Mouse (Mus musculus) testis, postnatal 10 days (tissue): ENCODE measurements at regions not wholly inside any gene's neighbourhood (a gene's known extent, or its start where the extent isn't known, plus 50 kb on each side); places are given as distances from the start of the nearest gene placed in this dataset.

ENCODE experiments used
- DNase-seq: peaks from one replicate; pipeline ENCODE4 v3.0.0; 2021; ENCODE audit warnings: low spot score

DNA sequence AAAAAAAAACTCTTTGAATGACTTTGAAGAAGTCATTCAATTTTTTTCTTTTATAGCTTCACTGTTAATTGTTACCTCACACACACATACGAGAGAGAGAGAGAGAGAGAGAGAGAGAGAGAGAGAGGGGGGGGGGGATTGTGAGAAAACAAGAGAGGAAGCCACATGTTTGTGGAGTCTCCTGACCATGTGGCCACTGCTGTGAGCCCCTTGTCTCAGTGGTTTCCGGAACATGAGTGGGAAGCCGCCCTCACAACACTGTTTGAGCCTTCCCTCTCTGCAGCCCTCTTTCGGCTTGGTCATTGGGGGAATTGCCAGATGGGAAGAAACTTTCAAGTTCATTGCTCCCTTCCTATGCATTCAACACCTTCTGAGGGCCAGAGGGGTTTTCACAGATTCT lies 656.3 kb downstream of the Kcnj2 start:
- no peak for DNase-seq

DNA sequence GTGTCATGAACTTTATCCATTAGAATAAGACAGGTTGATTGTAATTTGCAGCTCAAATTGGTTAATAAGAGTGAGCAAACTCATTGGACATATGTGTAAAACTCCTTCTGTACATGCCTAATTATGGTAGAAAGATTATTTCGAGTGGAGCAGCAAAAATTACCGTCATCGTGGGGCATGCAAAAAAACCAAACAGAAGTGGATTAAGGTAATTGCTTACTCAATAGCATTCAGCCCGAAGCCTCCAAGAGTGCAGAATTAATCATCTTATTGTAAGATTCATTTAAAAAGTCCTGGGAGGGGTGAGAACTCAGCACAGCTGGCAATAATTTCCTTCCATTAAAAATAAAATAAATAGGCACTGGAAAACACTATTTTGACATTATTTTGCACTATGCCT lies 662.2 kb downstream of the Kcnj2 start:
- no peak for DNase-seq

DNA sequence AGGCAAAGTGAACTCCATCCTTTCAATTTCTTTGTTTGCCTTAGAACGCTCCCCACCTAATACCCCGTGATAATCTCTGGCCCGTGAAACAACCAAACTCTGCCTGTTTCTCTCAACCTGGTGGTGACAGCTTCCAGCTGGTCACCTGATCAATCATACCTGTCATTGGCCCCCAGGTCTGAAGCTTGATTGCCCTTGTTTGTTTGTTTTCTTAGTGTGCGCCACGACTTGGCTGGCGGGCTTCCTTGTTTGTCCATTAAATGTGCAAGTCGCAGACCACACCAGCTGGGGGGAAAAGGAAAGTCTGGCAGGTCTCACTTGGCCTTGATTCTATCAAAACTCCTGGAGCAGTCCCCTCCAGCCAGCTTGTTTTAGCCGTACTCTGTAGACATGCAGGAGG lies 666.1 kb downstream of the Kcnj2 start:
- no peak for DNase-seq

DNA sequence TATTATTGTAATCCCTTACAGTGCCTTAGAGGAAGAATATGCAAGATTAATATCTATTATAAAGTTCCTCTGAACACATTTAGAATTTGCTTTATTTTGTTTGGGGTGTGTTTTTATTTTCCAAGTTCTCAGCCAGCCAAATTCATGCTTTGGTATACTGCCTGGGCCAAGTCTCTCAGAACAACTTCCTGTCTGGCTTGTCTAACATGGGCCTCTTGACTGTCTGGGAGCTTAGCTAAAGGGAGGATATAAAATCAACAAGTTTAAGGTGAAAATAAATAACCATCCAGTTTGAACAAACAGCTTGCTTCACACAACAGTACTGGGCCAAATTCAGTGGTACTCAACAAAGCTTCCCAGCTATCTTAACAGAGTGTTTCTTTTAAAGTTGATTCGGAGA lies 669.5 kb downstream of the Kcnj2 start:
- DNase-seq, result no peak

DNA sequence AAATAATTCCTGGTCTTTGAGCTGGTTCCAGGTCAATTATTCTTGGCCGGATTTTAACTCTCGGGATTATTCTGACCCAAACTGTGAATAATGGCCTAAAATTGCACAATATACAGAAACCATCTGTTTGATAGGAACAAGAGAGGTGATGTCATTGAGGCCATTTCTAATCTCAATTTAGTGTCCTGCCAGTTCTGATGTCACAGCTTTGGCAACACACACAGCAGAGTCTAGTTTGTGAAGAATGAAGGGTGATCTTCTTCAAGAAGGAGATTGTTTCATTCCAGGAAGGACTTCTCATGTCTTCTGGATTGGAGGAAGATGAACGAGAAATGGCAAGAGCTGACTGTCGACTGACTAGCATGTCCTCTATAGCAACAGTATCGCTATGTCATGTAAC lies 670.0 kb downstream of the Kcnj2 start:
- DNase-seq, result no peak

DNA sequence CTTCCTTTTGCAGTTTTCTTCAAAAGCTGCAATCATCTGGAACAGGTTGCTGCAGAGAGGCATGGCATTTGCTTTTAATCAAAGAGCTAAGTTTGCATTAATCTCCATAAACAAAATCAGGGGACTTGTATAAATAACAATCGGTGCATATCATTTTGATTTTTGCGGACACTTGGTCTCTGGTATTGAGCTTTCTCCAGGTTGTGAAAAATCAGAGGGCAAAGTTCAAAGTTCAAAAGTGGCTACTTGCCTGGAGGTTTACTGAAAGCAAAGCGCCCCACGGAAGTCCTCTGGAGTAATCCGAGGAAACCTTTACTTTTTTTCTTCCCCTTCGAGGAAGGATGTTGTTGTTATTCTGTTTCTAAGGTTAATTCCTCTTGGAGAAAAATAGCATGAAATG lies 677.4 kb downstream of the Kcnj2 start:
- DNase-seq, result no peak

DNA sequence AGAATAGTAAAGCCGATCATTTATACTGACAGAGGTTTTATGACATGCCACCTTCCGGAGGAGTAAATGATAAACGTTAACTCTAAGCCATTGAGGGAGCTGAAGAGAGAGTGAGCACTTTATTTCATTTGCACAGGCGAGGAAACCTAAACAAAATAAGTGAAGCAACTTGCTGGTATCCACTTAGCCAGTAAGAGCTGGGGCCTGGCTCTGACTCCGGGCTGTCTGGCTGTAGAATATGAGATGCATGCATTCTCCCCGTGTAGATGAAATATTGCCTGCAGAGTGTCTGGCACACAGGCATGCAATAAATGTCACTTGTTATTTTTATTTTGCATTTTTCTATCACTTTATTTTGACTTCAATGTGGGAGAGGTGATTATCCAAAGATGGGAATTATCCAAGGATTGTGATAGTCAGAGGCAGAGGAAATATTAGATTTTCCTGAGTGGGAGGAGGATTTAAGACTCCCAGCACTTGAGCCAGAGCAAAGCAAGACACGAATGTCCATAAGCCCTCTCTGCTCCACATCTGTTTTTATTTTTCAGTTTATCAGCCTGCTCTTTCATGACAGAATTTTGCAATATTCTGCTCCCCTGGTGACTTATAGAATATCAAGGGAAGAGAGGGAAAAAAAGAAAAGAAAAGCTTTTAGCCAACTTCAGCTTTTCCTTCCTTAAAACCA lies 681.4 kb downstream of the Kcnj2 start:
- no peak for DNase-seq

DNA sequence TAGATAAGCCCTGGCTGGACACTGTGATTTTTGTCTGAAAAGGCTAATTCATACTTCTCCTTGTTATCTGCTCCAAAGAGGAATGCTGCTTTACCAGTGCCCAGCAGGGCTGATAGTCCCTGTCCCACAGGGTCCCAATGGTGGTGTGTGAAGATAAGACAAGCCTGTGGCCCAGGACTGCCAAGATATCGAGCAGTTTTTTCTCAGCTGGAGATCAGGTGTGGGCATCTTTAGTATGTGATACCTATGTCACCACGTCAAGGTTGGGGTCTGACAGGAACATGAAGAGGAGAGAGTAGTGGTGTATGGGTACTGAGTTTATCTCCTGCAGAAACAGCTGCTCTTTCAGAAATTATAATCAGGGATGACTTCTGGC lies 682.0 kb downstream of the Kcnj2 start:
- no peak for DNase-seq

DNA sequence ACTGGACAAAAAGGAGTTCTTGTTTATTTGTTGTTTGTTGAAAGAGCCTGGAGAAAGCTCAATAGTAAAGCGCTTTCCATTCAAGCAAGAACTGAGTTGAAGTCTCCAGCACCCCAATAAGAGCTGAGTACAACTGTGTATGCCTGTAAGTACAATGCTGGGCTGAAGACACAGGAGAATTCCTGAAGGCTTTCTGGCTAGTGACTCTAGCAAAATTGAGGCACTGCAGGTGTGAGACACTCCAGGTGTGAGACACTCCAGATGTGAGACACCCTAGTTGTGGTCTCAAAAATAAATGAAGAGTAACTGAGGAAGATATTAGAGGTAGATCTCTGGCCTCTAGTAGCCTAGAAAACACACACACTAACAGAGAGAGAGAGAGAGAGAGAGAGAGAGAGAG lies 682.5 kb downstream of the Kcnj2 start:
- no peak for DNase-seq

DNA sequence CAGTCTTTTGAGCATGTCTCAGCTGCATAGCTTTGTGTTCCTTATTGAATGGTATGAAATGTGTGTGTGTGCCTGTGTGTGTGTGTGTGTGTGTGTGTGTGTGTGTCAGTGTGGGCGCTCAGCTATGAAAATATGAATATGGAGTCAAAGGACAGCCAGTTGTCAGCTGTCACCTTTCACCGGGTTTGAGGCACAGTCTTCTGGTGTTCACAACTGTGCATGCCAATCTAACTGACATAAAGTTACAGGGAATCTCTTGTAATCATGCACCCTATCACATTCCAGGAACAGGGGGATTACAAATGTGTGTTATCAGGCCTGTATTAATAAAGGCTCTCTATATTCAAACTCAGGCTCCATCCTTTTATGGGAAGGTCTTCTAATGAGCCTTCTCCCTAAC lies 688.8 kb downstream of the Kcnj2 start:
- no peak for DNase-seq

DNA sequence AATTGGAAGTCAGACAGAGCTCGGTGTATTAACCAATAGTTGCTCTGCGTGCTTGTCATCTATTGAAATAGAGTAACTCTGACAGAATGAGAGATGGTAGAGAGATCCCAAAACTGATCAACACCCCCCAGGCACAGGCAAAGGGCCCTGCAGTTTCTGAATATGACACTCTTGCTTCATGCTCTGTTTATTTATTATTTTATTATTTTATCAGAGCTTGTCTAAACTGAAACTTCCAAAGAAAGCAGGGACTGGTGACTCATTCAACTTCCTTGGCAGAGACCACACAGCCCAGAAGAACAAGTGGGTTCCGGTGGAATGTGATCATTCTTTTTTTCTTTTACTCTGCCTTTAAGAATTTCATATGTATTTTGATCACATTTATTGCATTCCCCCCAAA lies 697.1 kb downstream of the Kcnj2 start:
- no peak for DNase-seq

DNA sequence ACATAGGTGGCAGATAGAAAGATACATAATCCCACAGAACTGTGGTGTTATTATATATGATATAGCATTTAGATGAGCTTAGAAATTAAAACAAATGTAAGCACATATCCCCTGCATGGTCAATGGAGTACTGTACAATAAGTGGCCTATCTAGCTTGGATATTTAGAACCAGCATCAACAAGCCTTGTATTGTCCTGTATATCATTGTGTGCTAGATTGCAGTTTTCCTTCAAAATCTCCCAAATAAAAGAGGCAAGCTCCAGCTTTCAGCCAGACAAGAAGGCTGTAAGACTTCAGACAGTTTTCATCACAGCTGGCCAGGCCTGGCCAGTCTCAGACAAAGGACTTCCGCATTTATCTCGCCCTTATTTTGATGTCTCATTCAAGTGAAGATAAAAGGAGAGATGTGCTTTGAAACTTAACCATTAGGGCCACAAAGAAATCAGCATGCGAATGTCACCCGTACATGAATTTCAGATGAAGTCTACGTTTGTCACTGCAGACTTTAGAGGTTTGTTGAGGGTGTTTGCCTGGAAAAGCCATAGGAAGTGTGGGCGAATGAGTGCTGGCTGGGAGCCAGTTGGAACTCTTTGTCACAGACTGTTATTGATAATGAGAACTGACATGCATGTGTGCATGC lies 700.5 kb downstream of the Kcnj2 start:
- DNase-seq, result no peak

DNA sequence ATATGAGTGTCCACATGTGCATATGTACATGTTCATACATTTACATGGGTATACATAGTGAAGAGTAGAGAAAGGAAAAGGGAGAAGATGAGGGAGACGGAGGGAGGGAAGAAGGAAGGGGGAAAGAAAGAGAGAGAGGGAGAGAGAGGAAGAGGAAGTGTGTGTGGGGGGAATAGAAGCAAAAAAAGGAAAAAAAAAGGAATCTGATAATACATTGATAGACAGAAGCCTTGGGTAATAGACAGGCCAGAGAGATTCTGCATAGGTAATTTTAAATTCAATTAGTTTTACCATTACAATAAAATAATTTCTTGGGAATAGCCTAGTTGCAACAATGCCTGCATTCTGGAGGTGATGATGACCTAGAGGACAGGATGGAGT lies 701.0 kb downstream of the Kcnj2 start:
- DNase-seq, result no peak

DNA sequence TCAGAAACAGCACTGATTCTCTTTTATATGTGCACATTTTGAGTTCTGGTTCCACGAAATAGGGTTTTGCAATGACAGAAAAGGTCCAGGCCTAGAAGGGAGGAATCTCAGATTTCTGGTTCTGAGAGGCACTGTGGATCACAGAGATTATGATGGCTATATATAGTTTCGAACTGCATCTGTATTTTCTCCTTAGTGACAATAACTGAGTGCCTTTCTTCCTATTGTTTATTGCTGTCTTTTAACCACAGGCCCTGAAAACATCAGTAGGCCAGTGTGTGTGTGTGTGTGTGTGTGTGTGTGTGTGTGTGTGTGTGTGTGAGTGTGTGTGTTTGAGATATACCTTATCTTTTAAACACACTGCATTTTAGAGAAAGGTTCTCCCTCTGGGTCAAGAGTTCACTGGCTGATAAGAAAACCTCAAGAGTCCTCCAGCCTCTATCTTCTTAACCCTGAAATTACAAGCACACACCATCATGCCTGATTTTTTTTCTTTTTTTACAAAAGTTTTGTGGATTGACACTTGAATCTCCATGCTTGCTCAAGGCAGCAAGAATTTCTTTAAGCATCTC lies 708.2 kb downstream of the Kcnj2 start:
- no peak for DNase-seq

DNA sequence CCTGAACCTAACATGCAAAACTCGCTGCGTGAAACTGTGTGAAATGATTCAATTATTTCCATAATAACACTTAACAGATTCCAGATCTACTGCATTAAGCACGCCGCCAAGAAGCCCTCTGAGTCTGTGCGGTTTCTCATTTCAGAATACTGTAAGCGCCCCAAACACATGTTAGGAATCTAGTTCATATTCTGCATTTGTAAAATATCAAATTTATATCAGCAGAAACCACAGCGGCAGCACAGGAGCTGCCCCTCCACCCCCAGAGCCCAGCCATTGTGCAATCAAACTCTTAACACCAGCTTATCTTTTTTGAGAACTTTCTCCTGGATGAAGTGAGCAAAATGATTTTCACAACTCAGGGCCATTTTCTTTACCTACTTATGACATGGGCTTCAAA lies 715.4 kb downstream of the Kcnj2 start:
- DNase-seq, result no peak

DNA sequence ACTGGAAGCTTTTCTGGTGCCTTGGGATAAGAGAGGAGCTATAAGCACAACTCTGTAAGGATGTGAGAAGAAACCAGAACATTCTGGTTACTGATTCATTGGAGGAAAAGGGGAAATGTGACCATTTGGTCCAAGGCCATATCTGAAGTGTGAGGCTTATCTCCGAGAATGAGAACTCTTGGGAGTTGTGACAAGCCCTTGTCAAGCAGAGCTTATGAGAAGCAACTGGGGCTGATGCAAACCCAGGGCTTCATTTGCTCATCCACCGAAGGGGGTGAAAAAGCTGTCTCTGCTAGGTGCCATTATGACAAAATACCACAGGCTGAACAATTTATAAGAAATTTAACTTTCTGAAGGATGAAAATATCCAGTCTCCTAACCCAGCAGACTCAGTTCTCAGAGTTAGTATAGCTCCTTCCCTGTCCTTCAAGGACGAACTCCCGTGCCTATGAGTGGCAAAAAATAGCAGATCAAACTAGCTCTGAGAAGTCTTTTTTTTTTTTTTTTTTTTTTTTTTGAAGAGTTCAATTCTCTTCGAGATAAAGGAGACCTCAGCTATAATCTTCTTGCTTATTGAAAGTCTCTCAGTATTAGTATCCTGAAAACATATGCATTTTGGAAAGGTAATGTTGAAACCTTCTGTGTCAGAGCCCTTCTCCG lies 725.4 kb downstream of the Kcnj2 start:
- DNase-seq, result no peak

DNA sequence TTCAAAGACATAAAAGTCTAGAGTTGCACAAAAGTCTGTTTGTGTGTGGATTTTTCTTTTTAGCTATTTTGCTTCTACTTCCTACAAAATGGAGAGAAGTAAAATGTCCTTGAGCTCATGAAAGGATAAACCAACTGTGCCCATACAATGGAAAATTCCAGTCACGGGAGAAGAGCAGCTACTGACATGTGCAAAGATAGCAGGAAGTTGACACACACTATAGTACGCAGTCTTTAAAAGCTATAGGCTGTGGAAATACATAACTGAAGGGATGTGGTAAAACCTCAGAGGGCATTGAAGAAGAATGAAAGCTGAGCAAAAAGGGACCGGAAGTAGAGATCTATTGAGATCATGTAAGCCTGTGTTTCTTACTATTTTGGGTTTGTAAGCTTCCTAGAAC lies 735.1 kb downstream of the Kcnj2 start:
- DNase-seq, result no peak

DNA sequence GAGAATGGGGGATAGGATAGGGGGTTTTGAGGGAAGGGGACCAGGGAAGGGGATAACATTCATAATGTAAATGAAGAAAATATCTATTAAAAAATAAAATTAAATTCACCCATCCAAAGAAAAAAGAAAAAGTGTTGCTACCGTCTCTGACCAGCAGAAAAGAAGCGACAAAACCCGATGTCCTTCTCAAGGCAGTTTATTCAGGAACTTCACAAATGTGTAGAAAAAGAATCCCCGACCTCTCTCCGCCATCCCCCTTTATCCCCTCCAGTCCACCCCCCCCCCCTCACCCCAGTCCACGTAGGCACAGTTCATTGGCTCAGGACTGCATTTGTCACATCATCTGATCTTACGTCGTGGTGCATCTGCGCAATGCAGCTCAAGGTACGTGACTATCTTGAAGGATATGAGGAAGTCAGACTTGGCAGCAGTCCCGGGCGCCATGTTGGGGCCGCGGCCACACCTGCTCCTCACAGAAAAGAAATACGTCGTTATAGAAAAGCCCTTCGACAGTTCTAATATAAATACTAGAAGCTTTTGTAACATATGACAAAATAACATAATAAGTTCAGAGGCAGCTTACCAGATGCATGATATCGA lies 750.3 kb downstream of the Kcnj2 start:
- no peak for DNase-seq

DNA sequence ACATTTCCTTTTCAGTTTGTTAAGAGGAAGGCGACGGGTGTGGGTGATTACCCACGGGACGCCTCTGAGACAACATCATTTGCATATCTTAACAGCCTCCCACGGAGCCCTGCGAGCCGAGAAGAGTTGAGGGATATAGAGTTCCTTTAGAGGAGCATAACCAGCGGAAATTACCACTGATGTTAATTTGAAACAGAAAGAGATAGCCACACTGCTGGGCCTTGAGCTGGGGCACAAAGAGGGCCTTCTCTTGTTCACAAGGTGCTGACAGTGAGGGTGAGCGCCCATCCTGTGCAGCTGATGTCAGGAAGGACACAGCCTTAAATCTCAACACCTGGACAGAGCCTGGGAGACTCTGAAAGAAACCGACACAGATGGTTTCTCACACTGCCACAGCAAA lies 752.2 kb downstream of the Kcnj2 start:
- no peak for DNase-seq

DNA sequence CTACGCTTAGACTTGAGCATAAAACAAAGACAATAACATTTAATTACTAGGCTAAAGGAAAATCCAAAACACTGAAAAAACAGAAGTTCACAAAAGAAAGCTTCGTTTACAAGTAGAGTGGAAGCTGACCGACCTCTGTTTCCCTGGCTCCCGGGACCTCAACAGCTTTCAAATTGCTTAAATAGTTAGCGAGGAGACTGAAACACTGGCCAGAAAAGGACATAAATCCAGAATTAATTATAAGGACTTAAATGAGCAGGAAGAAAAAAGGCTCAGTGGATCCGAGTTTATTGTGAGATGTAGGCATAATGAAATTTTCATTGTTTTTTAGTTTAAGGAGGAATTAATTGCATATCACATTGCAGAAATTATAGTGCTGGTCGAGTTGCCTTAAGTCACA lies 754.4 kb downstream of the Kcnj2 start:
- DNase-seq, result no peak

DNA sequence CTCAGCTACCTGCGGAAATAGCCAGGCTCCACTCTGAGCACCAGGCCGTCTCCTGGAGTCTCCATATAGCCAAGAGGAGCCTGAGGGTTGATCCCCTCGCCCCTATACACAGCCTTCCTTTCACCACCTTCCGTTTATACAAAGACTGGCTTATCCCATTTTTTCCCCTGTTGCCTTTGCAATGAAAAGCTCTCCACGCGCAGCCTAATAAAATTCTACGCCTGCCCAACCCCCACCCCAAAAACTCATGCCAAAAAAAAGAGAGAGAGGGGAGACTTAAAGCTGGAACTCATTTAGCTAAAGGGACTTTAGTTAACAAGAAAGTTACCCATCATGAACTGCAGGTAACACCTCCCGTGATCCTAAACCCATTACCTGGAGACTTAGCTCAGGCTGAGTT lies 762.5 kb downstream of the Kcnj2 start:
- no peak for DNase-seq

DNA sequence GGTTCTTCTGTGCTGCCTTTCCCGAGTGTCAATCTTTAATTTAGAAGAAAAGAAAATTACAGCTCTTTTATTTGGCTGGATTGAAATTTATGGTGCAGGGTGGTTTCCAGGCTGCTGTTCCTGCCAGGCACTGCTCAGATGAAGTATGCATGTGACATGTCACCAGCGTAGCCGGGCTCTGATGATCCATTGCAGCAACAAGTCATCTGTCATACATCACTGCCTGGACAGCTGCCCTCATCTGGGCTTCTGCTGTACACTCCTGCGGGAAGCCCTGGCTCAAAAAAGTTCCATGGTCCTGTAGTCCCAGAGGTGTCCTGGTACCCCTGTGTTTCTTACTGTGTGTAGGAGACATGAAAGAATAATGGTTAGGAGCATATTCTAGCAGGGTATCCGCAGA lies 773.0 kb downstream of the Kcnj2 start:
- DNase-seq, result no peak

DNA sequence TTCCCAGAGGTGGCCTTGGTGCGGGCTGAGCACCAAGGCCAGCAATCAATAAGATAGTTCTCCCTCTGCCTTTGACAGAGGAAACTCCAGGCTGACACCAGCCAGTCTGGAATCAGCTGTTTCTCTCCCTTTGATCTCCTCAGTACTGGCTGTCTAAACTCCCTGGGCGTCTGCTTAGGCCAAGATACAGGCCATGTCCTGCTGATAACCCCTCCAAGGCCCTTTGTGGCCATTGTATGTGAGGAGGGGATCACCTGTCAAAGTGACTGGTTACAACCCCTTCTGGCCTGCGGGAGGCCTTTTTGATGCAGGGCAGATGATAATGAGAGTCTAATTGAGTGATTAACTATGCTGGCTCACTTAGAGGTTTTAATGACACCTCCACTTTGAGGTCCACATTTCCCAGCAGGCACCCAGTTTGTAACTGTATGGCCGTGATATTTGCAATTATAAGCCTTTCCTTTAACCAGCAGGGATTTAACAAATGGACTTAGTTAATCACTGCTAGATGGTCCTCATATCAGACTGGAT lies 777.8 kb downstream of the Kcnj2 start:
- DNase-seq, result no peak
